Mouse (Mus musculus): ENCODE measurements around the gene Wdfy4. TPM values are rescaled to one million over a fixed set of nuclear protein-coding genes. Genes with fewer than 3 reads are reported as not detected.

Gene Wdfy4
- total RNA-seq, 2 experiments from 2014 or later = 0.99 to 1.9 TPM

DNA sequence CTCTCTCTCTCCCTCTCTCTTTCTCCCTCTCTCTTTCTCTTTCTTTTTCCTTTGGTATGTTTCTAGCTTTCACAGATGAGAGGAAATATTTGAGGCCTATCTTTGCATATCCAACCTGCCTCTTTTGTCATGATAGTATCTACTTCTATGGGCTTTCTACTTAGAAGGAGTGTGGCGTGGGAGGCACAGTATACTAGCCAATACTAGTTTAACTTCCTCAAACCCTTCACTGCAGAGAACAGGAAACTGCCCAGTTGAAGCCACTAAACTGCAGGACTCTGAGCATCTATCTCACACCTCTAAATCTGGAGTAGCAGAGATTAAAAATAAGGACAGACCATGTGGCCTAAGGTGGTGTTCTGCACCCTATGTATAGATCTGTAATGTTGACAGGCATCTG lies 5.3 kb upstream of the Wdfy4 start:
- DNase-seq (ENCODE audit: low spot score in 2 of 2) = no peak

DNA sequence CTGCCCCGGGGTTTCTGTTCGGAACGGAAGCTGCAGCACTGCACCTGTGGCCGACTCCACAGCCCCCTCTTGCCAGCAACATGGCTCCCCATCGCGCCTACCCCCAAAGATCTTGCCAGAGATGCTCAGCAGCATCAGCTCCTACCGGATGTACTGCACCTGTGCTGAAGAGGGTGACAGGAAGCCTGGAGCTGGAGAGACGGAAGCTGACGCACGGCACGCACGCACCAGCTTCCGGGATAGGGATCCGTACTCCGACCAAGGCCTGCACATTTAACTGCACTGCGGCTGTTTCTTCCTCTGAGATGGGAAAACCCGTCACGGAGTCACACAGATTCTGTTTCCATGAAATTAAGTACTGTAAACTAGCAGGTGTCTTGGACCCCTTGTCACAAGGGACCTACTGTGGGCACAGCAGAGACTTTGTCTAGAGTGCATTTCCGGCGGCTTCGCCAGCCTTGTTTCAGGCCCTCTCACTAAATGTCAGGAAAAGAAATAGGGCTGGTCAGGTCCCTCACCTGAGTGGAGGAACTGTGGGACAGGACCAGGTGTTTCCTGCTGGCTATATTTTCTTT lies 4.6 kb upstream of the Wdfy4 start:
- no peak for DNase-seq (ENCODE audit: low spot score in 2 of 2)

DNA sequence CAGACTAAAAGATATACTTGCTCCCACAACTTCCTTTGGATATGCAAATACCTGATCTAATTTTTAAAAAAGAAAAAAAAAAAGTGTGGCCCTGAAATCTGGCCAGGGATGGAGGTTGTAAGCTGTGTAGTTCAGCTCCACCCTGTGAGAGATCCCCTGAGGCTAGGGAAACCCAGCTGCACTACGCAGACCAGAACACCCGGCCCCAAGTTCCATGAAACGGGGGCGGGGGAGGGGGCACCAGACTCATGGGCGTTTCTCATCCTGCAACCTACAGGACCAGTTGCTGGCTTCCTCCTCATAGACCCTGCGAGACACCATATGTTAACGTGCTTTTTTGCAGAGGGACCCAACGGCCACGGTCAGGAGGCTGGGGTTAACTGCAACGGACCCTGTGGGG lies 3.9 kb upstream of the Wdfy4 start:
- DNase-seq (ENCODE audit: low spot score in 2 of 2) = no peak

DNA sequence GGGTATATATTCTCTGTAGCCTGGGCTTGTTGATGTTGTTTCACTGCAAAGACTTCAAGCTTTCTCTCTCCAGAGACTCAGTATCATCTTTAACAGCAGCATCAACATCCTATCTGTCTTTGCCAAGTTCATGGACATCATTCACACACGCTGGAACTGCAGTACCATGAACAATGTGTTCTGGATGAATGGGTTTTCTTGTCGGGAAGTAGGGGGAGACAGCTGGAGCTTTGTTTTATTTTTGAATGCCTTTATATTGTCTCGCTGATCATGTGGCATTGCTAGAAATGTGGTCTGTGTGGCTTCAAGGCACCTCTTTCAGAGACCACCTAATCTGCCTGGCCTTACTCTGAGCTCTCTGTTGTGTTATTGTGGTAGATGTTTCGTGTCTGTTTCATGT lies 1.9 kb upstream of the Wdfy4 start:
- peak in 1 of 2 experiments; percentile 21 for DNase-seq (ENCODE audit: low spot score in 2 of 2)

DNA sequence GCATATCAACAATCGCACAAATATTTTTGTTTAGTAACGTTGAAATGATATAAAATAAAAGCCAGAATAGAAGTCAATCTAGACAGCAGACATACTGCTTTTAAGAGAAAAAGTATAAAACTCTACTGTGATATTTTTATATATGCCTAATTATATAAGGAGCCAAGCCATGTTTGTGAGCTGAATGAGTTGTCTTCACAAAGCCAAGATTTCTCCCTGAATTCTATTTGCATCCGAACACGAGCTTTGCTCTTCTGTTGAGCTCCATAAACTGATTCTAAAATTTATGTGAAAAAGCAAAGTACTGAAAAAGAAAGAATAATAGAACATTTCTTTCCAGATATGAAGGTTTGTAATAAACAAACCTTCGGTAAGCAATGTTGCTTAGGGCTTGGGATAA lies 5.2 kb downstream of the Wdfy4 start:
- DNase-seq (ENCODE audit: low spot score in 2 of 2) = no peak

DNA sequence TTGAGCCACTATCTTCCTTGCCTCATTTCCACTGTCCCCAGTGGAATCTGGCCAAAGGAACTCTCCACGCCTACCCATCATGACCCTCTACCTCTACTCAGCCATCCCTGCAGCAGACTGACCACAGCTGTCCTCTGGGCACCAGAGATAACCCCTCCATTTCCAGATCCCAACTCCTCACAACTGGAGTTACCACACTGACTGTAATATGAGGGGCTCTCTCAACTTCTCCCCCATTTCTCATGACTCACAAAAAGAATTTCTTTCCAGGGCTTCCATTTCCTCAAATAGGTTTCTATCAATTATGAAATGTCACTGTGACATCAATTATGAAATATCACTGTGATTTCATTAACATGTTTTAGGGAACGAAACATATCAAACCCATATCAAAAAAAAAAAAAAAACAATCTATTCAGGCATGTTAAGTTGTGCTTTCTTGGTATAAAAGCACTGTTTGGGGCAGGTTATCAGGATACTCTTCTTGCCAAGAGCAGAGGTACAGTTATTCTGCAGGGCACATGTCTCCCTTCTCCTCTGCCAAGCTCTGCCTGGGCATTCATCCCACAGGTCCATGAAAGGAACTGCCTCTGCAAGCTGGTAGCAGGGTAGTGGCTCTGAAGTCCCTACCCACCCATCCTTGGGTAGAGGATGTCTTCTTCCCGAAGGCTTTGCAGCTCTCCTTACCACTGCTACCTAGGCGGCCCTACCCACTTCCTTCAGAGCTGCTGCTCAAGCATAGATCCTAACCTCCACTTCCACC lies 10.1 kb downstream of the Wdfy4 start:
- DNase-seq (ENCODE audit: low spot score in 2 of 2) = no peak

DNA sequence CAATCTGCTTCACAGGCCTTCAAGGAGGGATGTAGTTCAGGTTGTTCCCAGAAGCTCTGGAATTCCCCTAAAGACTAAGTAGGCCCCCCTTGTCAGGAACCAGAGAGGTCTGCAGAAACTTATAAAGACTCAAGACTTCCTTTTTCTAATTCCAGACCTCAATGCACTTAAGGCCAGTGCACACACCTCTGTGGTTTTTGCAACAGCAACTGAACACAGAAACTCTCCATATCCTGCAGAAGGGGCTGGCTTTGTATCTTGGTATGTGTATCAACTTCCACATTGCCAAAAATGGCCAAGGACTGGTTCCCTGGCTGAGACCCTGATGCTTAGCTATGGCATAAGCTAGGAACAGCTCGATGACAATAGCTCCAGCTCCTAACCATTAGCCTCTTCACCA lies 13.4 kb downstream of the Wdfy4 start:
- no peak for DNase-seq (ENCODE audit: low spot score in 2 of 2)

DNA sequence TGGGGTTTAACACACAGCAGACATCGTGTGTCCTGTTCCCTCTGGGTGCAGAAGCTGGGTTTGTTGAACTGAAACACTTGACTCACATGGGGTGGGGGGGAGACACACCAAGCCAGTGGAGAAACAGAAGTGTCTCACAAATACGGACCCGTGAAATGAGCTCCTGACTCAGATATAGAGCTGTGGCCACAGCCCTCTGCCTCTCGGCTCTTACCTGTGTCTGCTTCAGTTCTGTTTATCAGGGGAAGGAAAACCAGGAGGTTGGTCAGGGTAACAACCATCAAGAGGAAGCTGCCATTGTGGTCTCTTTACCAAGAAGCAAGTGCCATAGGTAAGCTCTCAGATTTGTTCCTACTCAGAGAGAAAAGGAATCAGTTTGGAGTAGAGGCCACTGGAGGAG lies 16.6 kb downstream of the Wdfy4 start:
- no peak for DNase-seq (ENCODE audit: low spot score in 2 of 2)

DNA sequence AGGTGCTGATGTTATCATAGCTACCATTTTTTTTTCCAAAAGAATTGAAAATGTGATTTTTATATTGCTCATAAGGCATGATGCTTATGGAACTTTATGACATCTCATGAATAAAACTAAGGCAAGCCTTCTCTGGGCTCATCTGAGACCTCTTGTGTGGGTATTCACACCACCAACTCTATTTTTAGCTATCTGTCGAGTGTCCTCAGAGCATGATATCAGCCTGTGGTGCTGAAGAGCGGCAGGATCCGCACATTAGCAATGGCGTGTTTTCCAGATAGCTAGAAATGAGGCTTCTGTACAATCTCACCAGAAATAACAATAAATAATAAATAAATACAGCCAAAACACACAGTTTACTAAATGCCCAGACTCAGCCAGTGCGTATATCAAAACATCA lies 23.1 kb downstream of the Wdfy4 start:
- DNase-seq (ENCODE audit: low spot score in 2 of 2) = no peak

DNA sequence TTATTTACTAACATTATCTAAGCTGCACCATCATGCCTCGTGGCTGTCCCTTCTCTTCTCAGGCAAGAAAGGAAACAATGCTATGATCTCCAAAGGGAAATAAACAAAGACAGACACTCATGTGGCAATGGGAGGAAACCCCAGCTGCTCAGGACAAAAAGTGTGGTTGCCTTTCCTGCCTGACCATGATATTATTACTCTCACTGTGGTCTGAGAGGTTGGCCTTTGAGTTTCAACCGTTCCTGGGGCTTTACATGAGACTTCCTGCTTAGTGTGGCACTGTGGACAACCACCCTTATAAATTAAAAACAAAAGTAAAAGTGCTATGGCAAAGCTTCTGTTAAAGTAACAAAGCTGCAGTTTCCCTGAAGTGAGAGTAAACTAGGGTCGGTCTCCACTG lies 27.0 kb downstream of the Wdfy4 start:
- no peak for DNase-seq (ENCODE audit: low spot score in 2 of 2)

DNA sequence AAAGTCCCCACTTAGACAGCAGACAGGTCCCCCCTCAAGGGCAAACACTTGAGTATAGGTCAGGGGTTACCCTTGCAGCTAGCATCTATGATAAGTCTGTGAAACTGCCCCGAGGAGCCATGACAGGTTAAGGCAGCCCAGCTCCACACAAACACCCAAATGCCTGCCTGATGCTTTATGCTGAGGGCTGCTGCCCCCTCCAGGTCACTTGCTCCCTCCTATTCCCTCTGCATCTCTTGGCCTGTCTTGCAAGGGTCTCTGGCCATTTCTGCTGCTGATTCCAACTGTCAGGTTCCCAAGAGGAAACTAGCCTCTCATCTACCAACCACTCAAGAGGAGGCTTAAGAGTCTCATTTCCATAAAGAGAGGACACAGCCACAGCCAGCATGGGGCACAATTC lies 32.4 kb downstream of the Wdfy4 start:
- DNase-seq (ENCODE audit: low spot score in 2 of 2) = peak in 1 of 2 experiments; percentile 33

DNA sequence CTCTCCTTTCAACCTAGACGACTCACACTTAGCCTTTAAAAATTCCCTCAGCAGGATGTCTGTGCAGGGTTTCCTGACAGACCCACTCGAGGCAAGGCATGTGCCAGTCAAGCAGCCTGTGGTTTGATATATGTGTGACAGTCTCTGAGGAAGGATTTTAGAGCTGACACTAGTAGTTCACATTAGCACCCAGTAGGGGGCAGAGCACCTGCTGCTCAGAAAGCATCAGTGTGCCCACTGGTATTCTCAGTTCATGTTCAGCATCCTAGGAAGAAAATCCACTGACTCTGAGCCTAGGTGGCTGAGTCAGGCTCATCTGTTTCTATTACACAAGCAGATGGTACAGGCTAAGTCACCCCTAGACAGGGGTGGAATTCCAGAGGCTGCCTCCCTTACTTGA lies 39.0 kb downstream of the Wdfy4 start:
- peak in 1 of 2 experiments; percentile 35 for DNase-seq (ENCODE audit: low spot score in 2 of 2)

DNA sequence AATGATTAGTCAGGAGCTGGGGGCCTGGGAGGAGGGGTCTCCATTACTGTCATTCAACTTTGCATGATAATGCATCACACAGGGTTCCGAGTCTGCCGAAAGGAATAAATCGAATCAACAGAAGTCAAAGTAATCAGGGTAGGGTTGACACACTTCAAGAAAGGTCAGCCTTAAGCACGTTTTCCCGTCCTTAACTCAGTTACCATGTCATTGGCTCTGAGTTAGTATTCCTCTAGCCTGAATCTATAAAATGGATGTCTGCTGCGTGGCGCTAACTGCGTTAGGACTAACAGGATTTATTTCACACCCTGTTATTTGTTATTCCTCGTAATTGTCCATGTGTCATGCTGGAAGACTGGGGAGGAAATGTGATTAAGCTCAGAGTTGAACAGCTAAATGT lies 48.5 kb downstream of the Wdfy4 start:
- no peak for DNase-seq (ENCODE audit: low spot score in 2 of 2)

DNA sequence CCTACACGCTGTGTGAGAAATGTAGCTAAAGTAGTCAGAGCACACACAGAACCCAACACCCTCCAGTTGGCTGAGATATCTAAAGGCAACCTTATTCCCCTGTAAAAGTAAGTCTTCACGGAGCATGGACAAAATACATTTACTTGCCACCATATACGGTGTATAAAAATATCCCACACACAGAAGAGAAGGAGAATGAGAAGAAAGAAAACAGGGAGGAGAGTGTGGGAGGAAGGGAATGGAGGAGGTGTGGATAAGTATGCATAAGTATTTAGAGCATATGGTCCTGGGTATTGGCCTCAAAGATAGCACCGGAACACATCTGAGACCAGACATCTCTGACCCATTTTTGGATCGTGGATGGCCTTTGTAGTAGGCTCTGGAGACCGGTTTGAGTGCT lies 50.1 kb downstream of the Wdfy4 start:
- no peak for DNase-seq (ENCODE audit: low spot score in 2 of 2)

DNA sequence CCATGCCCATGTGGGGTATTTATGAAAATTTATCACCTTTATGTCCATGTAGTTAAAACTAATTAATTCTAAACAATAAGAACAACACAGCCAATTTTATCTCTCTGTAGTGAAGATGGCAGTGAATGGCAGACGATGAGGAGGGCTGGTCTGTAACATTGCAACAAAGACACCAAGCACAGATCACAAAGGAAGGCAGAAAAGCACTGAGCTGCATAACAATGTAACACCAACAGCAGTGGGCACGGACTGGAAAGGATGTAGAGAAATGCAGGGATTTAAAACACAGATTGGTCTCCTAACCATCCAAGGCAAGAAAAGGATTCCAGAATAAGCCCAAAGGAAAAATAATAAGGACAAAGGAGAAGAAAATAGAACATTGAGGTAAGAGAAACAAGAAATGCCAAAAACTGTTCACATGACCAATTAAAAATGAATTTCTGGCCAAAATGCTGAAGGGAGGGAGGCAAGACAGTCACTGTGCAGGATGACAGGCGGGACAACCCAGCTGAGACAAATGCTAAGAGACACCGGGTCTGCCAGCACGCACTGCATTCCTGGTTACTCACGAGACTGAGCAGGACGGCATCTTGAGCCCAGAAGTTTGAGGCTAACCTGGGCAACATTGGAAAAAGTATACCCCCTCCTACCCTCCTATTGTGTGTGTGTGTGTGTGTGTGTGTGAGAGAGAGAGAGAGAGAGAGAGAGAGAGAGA lies 54.1 kb downstream of the Wdfy4 start:
- DNase-seq (ENCODE audit: low spot score in 2 of 2) = no peak

DNA sequence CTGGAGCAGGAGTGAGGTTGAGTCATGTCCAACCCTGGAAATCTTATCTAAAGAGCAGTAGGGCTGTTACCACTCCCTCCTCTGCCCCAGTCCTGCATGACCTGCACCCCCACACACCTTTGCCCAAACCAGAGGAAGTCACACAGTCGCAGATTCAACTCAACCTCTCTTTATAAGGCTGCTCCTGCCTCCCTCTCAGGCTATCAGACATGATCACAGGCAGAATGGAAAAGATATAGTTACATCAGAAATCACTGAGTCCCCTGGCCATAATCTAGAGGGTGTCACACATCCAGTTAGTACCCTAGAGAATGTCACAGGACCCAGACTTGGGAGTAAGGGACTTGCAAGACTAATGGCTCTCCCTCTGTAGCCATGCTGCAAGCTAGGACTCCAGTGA lies 68.7 kb downstream of the Wdfy4 start:
- DNase-seq (ENCODE audit: low spot score in 2 of 2) = no peak

DNA sequence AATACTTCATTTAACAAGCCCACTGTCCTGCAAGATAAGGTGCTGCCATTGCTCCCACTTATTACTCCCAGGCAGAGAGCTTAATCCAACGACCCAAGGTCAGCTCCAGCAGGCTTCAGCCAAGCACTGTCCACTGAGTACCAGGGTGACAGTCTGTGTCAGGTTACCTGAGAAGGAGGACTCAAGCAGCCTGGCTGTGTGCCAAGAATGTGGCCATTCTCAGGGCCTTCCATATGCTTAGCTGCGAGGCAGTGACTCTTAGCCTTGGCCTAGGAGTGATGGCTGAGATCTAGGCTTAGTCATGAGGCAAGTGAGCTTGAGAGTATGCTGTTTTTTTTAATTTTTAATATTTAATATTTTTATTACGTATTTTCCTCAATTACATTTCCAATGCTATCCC lies 80.5 kb downstream of the Wdfy4 start:
- DNase-seq (ENCODE audit: low spot score in 2 of 2) = no peak

DNA sequence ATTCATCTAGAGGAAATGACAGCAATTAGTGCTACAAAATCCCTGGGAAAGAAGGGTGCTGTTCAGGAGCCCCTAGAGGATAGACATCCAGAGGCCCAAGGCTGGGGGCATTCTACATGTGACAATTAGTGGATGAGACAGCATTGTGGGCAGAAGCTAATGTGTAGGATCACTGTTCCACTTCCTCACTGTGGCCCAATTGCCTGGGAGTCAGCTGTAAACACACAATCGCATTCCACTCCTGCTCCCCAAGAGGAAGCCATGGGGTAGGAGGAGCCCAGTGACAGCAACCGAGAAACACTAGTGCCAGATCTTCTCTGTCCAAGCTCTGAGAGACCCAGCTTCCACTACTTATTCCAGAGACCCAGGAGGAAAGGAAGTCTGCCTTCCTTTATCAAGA lies 83.7 kb downstream of the Wdfy4 start:
- DNase-seq (ENCODE audit: low spot score in 2 of 2) = no peak

DNA sequence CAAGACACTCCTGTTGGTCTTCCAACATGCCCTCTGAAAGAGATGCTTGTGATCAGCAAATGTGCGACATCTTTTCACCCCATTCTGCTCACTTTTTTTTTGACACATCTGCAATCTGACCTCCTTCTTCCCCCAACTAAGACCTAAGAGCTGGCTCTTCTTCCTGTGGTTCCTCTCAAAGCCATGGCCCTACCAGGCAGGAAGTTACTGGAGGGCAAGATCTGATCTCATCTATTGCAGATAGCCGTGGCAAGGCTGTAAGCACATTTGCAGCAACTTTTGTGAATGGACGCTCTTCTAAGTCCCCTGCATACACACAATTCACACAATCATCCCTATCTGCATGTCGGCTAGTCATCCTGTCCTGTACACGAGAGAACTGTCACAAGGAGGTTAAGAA lies 85.4 kb downstream of the Wdfy4 start:
- DNase-seq (ENCODE audit: low spot score in 2 of 2) = no peak

DNA sequence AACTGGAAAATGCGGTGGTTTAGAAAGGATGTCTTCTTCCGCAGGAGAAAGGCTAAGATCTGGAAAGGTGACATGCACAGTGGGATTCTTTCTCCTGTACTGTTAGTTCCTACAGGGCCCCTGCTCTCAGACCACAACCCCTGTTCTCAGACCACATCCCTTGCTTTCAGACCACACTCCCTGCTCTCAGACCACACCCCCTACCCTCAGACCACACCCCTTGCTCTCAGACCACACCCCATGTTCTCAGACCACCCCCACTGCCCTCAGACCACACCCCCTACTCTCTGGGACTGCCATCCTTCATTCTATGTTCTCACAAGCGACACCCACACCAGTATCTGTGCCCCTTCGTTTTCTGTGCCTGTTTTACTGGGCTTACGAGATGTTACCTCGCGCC lies 86.2 kb downstream of the Wdfy4 start:
- no peak for DNase-seq (ENCODE audit: low spot score in 2 of 2)

DNA sequence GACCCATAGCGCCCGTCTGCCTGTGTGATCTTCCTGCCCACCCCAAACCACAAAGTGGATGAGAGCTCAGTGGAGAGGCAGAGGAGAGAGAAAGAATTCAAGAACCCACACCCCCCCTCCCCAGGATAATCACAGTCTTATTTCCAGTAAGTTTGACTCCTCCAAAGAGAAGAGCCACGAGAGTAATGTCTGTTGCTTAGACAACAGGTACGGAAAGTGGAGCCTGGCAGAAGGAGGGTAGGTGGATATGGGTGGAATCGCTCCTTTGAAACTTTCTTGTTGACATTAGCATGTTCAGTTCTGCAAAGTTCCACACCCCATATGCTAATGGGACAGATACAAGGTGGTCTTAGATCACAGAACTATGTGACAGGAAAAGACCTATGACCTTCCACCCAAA lies 88.8 kb downstream of the Wdfy4 start:
- no peak for DNase-seq (ENCODE audit: low spot score in 2 of 2)

DNA sequence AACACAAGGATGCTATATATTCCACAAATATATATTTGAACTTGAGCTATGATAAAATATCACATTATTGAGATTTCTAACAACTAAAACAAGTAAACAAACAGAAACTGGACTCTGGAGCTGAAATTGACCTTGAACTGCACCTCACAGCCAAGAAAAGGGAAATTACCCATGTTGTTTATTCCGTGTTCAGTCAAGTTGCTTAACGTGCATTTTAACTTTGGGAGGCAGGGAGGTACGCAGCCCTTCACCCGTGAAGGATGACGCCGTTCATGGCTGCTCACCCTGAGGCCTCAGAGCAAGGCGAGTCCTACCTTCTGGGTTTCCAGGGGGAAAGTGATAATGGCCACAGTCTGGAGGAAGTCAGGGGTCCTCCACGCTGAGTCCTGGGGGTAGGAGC lies 102.0 kb downstream of the Wdfy4 start:
- DNase-seq (ENCODE audit: low spot score in 2 of 2) = no peak

DNA sequence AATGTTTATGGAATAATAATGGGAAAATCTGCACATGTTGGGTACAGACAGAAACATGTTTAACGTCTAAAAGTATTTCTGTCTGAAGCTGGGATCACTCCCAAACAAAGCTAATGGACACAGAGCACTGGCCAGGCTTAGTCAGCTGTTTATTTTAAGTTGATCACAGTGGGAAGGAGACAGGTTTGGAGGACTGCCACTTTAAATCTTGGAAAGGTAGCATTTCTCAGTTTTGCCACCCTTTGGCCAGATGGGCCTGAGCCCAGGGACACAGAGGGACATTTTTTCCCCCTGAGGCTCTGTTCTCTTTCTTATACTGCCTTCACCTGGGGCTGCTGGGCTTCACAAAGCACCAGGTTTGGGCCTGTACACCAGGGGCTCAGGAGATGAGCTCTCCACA lies 103.0 kb downstream of the Wdfy4 start:
- DNase-seq (ENCODE audit: low spot score in 2 of 2) = no peak

All from layer of hippocampus, adult 18-20 months (tissue).